Mouse (Mus musculus): ENCODE results near the gene Plod3. TPM values are rescaled to one million over a fixed set of nuclear protein-coding genes. Genes with fewer than 3 reads are reported as not detected.

Gene Plod3
- polyA plus RNA-seq, 1 experiment from 2014 or later = 37.9 TPM

DNA sequence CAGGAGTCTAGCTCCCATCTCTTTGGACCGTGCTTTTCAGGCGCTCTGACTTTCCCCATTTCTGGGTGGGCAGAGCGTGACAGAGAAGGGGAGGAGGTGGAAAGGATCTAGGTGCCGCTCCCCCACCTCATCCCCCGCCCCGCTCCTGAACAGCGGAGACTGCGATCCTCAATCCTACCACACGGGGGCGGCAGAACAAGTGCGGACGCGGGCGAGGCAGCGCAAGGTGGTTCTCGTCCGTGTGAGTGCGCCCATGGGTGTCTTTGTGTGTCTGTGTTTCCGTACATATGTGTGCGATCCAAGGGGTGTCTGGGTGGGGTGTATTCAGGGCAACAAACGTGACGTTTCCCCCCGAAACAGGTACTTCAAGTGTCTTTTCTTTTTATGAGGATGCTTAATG is 38.3 kb downstream of the Plod3 start:
- Histone ChIP-seq H3K36me3 (ENCODE audit: control insufficient read depth, insufficient read depth, low read length) (no peaks in the 10 kb centered on the region), H3K9ac (ENCODE audit: low read depth, low read length) (peak overlapping the region; percentile 43), H3K27me3 (ENCODE audit: control insufficient read depth, insufficient read depth, low read depth, low read length) (peaks cover 33% of the 10 kb centered on the region), H3K9me3 (replicated peaks; ENCODE audit: control insufficient read depth, low read length, poor library complexity, severe bottlenecking) (no peaks in the 10 kb centered on the region), H3K4me1 (ENCODE audit: control insufficient read depth, insufficient read depth, low read length) (peaks cover 13% of the 10 kb centered on the region), H3K27ac (ENCODE audit: low read length) (no peak overlapping the region), H3K4me2 (ENCODE audit: low read length) (peak overlapping the region; percentile 55), H3K4me3 (ENCODE audit: low read depth, low read length) (peak overlapping the region; percentile 33)
- ATAC-seq = no peak
- WGBS = under 1% methylated on average over 23 of the region's 23 CpGs

DNA sequence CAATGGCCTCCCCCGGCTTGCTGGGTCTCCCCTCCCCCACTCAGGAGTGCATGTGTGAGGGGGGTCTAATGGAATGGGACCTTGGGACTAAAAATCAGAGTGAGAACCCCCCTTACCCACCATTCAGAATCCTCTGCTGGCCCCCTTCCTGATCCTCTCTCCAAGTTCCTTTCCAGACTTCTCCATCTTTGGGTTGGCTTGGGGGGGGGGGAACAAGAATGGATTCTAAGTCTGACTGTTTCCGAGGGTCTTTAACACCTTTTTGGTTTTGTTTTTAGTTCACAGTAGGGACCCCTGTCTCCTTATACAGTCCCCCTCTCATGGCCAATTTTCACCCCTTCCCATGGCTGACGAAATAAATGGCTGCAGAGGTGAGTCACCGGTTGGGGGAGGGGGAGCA is 39.3 kb downstream of the Plod3 start, which contains the start of gene Vgf:
TSS of gene Vgf (plus strand) at position 301 of the 400 bp plus-strand sequence.
- Histone ChIP-seq H3K4me1 (ENCODE audit: control insufficient read depth, insufficient read depth, low read length) (peaks cover 21% of the 10 kb centered on the region), H3K27me3 (ENCODE audit: control insufficient read depth, insufficient read depth, low read depth, low read length) (peaks cover 36% of the 10 kb centered on the region), H3K4me3 (ENCODE audit: low read depth, low read length) (peak within 1 kb of the TSS; percentile 33), H3K36me3 (ENCODE audit: control insufficient read depth, insufficient read depth, low read length) (no peaks in the 10 kb centered on the region), H3K9ac (ENCODE audit: low read depth, low read length) (peak within 1 kb of the TSS; percentile 43), H3K4me2 (ENCODE audit: low read length) (peak within 1 kb of the TSS; percentile 55), H3K27ac (ENCODE audit: low read length) (no peak within 1 kb of the TSS), H3K9me3 (replicated peaks; ENCODE audit: control insufficient read depth, low read length, poor library complexity, severe bottlenecking) (no peaks in the 10 kb centered on the region)
- no peak for ATAC-seq
- 32% methylated on average over 4 of the region's 4 CpGs for WGBS

DNA sequence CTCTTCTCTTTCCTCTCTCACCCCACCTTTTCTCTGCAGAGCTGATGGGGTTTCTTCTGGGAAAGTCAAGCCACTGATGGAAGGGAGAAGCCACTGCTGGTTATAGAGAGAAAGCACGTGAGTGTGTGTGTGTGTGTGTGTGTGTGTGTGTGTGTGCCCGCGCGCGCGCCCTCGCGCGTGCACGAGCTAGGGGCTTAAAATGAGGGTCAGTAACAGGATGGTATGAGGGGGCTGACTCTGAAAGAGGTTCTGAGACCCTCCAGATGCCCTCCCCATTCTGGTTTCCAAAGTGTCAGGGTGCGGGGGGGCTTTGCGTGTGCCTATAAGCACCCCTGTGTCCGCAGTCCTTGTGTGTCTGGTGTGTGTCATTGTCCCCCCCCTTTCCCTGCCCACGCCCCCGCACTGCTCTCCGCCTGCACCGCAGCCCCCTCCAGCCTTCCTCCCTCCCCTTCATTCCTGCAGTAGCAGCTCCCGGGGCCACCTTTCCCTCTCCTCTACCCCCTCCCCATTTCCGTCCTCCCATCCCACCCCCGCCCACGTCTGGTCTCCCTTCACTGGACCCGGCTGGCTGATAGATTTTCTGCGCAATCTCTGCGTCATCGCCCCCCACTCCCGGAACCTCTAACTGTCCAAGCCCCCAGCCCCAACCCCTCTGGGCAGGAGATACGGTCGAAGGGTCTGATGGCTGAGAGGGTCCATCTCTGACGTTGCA is 41.9 kb downstream of the Plod3 start:
- peaks cover 36% of the 10 kb centered on the region for H3K27me3 ChIP-seq (ENCODE audit: control insufficient read depth, insufficient read depth, low read depth, low read length)
- H3K9ac ChIP-seq (ENCODE audit: low read depth, low read length) = peak overlapping the region; percentile 33
- H3K36me3 ChIP-seq (ENCODE audit: control insufficient read depth, insufficient read depth, low read length) = no peaks in the 10 kb centered on the region
- ATAC-seq = peak; percentile 21
- peak overlapping the region; percentile 59 for H3K4me3 ChIP-seq (ENCODE audit: low read depth, low read length)
- H3K9me3 ChIP-seq (replicated peaks; ENCODE audit: control insufficient read depth, low read length, poor library complexity, severe bottlenecking) = no peaks in the 10 kb centered on the region
- H3K27ac ChIP-seq (ENCODE audit: low read length) = peak overlapping the region; percentile 5; the same call in 1 of the 2 replicates
- peaks cover 31% of the 10 kb centered on the region for H3K4me1 ChIP-seq (ENCODE audit: control insufficient read depth, insufficient read depth, low read length)
- 3% methylated on average over 27 of the region's 29 CpGs for WGBS
- peak overlapping the region; percentile 99 for H3K4me2 ChIP-seq (ENCODE audit: low read length)

DNA sequence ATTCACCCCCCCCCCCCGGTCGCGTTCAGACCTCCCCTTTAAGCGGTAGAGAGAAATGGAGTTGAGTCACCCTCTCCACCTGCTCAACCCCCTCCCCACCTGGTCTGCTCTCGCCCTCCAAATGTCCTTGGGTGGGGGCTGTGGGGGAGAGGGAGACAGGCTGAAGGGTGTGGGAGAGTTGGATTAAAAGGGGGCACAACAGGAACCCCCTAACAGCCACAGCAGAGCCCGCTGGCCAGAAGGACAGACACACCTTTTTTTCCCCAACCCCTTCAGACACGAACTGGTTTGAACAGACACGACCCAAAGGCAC is 42.4 kb downstream of the Plod3 start:
- 2% methylated on average over 8 of the region's 8 CpGs for WGBS
- H3K27ac ChIP-seq (ENCODE audit: low read length) = peak overlapping the region; percentile 67; the same call in 1 of the 2 replicates
- no peaks in the 10 kb centered on the region for H3K9me3 ChIP-seq (replicated peaks; ENCODE audit: control insufficient read depth, low read length, poor library complexity, severe bottlenecking)
- peaks cover 31% of the 10 kb centered on the region for H3K4me1 ChIP-seq (ENCODE audit: control insufficient read depth, insufficient read depth, low read length)
- peak overlapping the region; percentile 59 for H3K4me3 ChIP-seq (ENCODE audit: low read depth, low read length)
- ATAC-seq = peak; percentile 10
- peaks cover 33% of the 10 kb centered on the region for H3K27me3 ChIP-seq (ENCODE audit: control insufficient read depth, insufficient read depth, low read depth, low read length)
- peak overlapping the region; percentile 33 for H3K9ac ChIP-seq (ENCODE audit: low read depth, low read length)
- peak overlapping the region; percentile 99 for H3K4me2 ChIP-seq (ENCODE audit: low read length)
- no peaks in the 10 kb centered on the region for H3K36me3 ChIP-seq (ENCODE audit: control insufficient read depth, insufficient read depth, low read length)

DNA sequence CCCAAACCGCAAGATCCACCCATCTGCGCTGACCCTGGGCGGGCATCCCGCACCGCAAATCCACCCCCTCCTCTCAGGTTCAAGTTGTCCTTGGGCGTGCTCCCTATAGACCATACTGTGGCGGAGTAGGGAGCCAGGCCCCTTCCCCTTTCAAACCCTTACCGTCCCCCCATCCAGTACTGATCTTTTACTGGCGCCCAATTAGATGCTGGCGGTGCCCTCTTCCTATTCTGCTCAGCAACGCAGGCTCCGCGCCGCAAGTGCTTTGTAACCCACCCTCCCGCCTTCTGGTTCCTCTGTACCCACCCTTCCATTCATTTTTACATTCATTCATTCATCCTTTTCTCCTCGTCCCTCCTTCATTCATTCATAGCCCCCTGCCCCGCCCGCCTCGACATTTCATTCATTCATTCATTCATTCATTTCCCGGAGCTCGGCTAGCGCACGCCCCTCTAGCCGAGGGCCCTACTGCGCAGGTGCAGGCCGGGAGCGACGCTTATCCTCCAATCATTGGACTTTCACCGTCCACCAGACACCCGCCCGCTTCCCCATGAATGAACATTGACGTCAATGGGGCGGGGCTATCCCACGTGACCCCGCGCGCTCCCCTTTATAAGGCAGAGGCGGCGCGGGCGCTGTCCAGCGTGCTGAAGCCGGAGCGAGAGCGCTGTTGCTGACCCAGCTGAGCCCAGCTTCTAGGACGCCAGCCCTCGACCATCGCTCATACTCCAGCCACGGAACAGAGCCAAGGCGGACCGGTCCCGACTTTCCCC is 43.0 kb downstream of the Plod3 start:
- H3K4me2 ChIP-seq (ENCODE audit: low read length) = peak overlapping the region; percentile 99
- H3K36me3 ChIP-seq (ENCODE audit: control insufficient read depth, insufficient read depth, low read length) = no peaks in the 10 kb centered on the region
- H3K4me3 ChIP-seq (ENCODE audit: low read depth, low read length) = peak overlapping the region; percentile 59
- H3K9me3 ChIP-seq (replicated peaks; ENCODE audit: control insufficient read depth, low read length, poor library complexity, severe bottlenecking) = no peaks in the 10 kb centered on the region
- peaks cover 31% of the 10 kb centered on the region for H3K4me1 ChIP-seq (ENCODE audit: control insufficient read depth, insufficient read depth, low read length)
- H3K9ac ChIP-seq (ENCODE audit: low read depth, low read length) = peak overlapping the region; percentile 76
- peak; percentile 70 for ATAC-seq
- peaks cover 29% of the 10 kb centered on the region for H3K27me3 ChIP-seq (ENCODE audit: control insufficient read depth, insufficient read depth, low read depth, low read length)
- WGBS = under 1% methylated on average over 51 of the region's 52 CpGs
- H3K27ac ChIP-seq (ENCODE audit: low read length) = peak overlapping the region; percentile 67

DNA sequence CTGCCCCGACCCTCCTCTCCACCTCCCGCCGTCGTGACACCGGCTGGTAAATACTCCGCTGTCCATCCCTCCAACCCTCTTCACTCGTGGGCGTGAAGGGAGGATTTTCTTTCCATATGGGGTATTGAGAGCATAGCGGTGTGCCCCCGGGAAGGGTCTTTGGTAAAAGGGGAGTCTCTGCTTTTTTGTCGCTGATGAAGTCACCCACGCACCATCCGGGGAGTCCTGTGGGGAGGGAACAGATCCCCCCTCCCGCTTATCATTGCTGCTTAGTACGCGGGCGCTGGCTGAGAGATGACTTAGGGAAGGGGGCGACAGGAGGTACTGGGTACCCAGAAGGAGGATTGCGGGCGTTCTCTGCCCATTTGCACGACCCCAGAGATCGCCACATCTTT is 43.6 kb downstream of the Plod3 start:
- Histone ChIP-seq H3K9ac (ENCODE audit: low read depth, low read length) (peak overlapping the region; percentile 76), H3K27ac (ENCODE audit: low read length) (no peak overlapping the region), H3K4me2 (ENCODE audit: low read length) (peak overlapping the region; percentile 99), H3K4me1 (ENCODE audit: control insufficient read depth, insufficient read depth, low read length) (peaks cover 28% of the 10 kb centered on the region), H3K4me3 (ENCODE audit: low read depth, low read length) (peak overlapping the region; percentile 59), H3K36me3 (ENCODE audit: control insufficient read depth, insufficient read depth, low read length) (peaks cover 2% of the 10 kb centered on the region; the same call in 1 of the 2 replicates), H3K9me3 (replicated peaks; ENCODE audit: control insufficient read depth, low read length, poor library complexity, severe bottlenecking) (no peaks in the 10 kb centered on the region), H3K27me3 (ENCODE audit: control insufficient read depth, insufficient read depth, low read depth, low read length) (peaks cover 28% of the 10 kb centered on the region)
- WGBS = 10% methylated on average over 22 of the region's 22 CpGs
- no peak for ATAC-seq

DNA sequence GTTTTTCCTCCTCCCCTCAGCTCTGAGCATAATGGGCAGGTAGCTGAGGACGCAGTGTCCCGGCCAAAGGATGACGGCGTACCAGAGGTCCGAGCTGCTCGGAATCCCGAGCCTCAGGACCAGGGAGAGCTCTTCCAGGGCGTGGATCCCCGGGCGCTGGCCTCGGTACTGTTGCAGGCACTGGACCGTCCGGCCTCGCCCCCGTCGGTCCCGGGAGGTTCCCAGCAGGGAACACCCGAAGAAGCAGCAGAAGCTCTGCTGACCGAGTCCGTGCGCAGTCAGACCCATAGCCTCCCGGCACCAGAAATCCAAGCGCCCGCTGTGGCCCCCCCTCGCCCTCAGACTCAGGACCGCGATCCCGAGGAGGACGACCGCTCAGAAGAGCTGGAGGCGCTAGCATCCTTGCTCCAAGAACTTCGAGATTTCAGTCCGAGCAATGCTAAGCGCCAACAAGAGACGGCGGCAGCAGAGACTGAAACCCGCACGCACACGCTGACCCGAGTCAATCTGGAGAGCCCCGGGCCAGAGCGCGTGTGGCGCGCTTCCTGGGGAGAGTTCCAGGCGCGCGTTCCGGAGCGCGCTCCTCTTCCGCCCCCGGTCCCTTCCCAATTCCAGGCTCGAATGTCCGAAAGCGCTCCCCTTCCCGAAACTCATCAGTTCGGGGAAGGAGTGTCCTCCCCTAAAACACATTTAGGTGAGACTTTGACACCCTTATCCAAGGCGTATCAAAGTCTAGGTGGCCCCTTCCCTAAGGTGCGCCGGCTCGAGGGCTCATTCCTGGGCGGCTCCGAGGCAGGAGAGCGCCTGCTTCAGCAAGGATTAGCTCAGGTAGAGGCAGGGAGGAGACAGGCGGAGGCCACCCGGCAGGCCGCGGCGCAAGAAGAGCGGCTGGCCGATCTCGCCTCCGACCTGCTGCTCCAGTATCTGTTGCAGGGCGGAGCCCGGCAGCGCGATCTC is 44.5 kb downstream of the Plod3 start:
- Histone ChIP-seq H3K4me3 (ENCODE audit: low read depth, low read length) (peak overlapping the region; percentile 59), H3K27me3 (ENCODE audit: control insufficient read depth, insufficient read depth, low read depth, low read length) (peaks cover 19% of the 10 kb centered on the region), H3K4me1 (ENCODE audit: control insufficient read depth, insufficient read depth, low read length) (peaks cover 24% of the 10 kb centered on the region), H3K4me2 (ENCODE audit: low read length) (peak overlapping the region; percentile 99), H3K27ac (ENCODE audit: low read length) (peak overlapping the region; percentile 48), H3K9ac (ENCODE audit: low read depth, low read length) (peak overlapping the region; percentile 76), H3K9me3 (replicated peaks; ENCODE audit: control insufficient read depth, low read length, poor library complexity, severe bottlenecking) (no peaks in the 10 kb centered on the region), H3K36me3 (ENCODE audit: control insufficient read depth, insufficient read depth, low read length) (peaks cover 4% of the 10 kb centered on the region; the same call in 1 of the 2 replicates)
- WGBS = under 1% methylated on average over 78 of the region's 78 CpGs
- ATAC-seq = no peak

DNA sequence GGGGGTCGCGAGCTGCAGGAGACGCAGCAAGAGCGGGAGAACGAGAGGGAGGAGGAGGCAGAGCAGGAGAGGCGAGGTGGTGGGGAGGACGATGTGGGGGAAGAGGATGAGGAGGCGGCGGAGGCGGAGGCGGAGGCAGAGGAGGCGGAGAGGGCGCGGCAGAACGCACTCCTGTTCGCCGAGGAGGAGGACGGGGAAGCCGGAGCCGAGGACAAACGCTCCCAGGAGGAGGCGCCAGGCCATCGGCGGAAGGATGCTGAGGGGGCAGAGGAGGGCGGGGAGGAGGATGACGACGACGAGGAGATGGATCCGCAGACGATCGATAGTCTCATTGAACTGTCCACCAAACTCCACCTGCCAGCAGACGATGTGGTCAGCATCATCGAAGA is 45.2 kb downstream of the Plod3 start:
- H3K9me3 ChIP-seq (replicated peaks; ENCODE audit: control insufficient read depth, low read length, poor library complexity, severe bottlenecking) = no peaks in the 10 kb centered on the region
- peaks cover 24% of the 10 kb centered on the region for H3K4me1 ChIP-seq (ENCODE audit: control insufficient read depth, insufficient read depth, low read length)
- 0 out of 2 replicates have a peak, but pooled peaks have one; percentile 6 for ATAC-seq
- peak overlapping the region; percentile 76 for H3K9ac ChIP-seq (ENCODE audit: low read depth, low read length)
- peaks cover 6% of the 10 kb centered on the region; the same call in 1 of the 2 replicates for H3K36me3 ChIP-seq (ENCODE audit: control insufficient read depth, insufficient read depth, low read length)
- peak overlapping the region; percentile 59 for H3K4me3 ChIP-seq (ENCODE audit: low read depth, low read length)
- H3K4me2 ChIP-seq (ENCODE audit: low read length) = peak overlapping the region; percentile 99
- peaks cover 13% of the 10 kb centered on the region for H3K27me3 ChIP-seq (ENCODE audit: control insufficient read depth, insufficient read depth, low read depth, low read length)
- H3K27ac ChIP-seq (ENCODE audit: low read length) = peak overlapping the region; percentile 48
- 0% methylated on average over 30 of the region's 33 CpGs for WGBS
